Mouse (Mus musculus) CH12.LX (cell line): Measurements from ENCODE around the gene Igf1r.

Source experiments
- CTCF ChIP-seq, 2 experiments: IDR thresholded peaks in 1 of 2; conservative IDR thresholded peaks in 1 of 2; 2 replicates each; pipeline ENCODE4 v1.5.1; 2011 to 2012; ENCODE audit warnings: low read depth in 2 of 2, low read length in 2 of 2, improper control_type of control experiment in 1 of 2, inconsistent platforms in 1 of 2, mild to moderate bottlenecking in 1 of 2, moderate library complexity in 1 of 2
- E2F4 ChIP-seq: IDR thresholded peaks from 2 replicates; pipeline ENCODE4 v1.6.1; 2011; ENCODE audit warnings: low read depth, low read length, improper control_type of control experiment; ENCODE audit not compliant: insufficient replicate concordance
- JUND ChIP-seq: conservative IDR thresholded peaks from 2 replicates; pipeline ENCODE4 v1.6.1; 2011; ENCODE audit warnings: low read depth, low read length, improper control_type of control experiment
- MAFK ChIP-seq: IDR thresholded peaks from 2 replicates; pipeline ENCODE4 v1.6.1; 2011; ENCODE audit warnings: low read length, improper control_type of control experiment; ENCODE audit not compliant: insufficient replicate concordance
- MAX ChIP-seq: IDR thresholded peaks from 2 replicates; pipeline ENCODE4 v1.6.1; 2011; ENCODE audit warnings: low read length, improper control_type of control experiment
- MEF2A ChIP-seq: IDR thresholded peaks from 2 replicates; pipeline ENCODE4 v1.6.1; 2014; ENCODE audit warnings: low read depth, mild to moderate bottlenecking, inconsistent platforms, low read length, improper control_type of control experiment, borderline replicate concordance
- POLR2A ChIP-seq: IDR thresholded peaks from 2 replicates; pipeline ENCODE4 v1.6.1; 2011; ENCODE audit warnings: low read depth, mild to moderate bottlenecking, improper control_type of control experiment, low read length
- RCOR1 ChIP-seq: conservative IDR thresholded peaks from 2 replicates; pipeline ENCODE4 v1.6.1; 2012; ENCODE audit warnings: low read depth, mild to moderate bottlenecking, inconsistent platforms, low read length, improper control_type of control experiment
- ZMIZ1 ChIP-seq: IDR thresholded peaks from 2 replicates; pipeline ENCODE4 v1.6.1; 2012; ENCODE audit warnings: low read depth, mild to moderate bottlenecking, inconsistent platforms, low read length, improper control_type of control experiment

DNA sequence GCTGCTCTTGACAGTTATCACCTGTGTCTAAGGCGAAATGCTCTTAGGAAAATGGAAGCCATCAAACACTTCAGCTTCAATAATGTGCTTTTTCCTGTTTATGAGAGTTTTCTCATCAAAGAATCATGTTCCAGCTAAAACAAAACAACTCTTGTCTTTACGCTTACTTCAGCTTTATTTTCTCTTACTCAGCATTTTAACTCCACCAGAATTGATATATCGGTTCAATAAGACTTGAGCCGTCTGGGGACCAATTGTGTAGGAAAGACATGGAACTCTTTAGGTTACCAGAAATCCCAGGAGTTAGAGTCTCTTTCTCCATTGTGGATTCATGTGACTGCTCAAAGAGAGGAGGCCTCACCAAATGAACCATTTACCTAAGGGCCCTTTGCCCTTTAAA is 158.9 kb downstream of the Igf1r start:
- no peak for TF ChIP-seq CTCF (conservative IDR thresholded peaks at IDR 0.05 in 1 of 2, IDR thresholded peaks at IDR 0.05 in 1 of 2; ENCODE audit: low read depth in 2 of 2, low read length in 2 of 2)
- TF ChIP-seq ZMIZ1, result no peak
- no peak for TF ChIP-seq JUND
- no peak for TF ChIP-seq E2F4
- TF ChIP-seq POLR2A, result no peak
- no peak for TF ChIP-seq MEF2A
- TF ChIP-seq MAX, result no peak
- TF ChIP-seq MAFK, result peak; percentile 54; the same call in 1 of the 2 replicates
- no peak for TF ChIP-seq RCOR1
